Mouse (Mus musculus) layer of hippocampus, postnatal 36 days (tissue): ENCODE results near the gene Fto. TPM values are rescaled to one million over a fixed set of nuclear protein-coding genes. Genes with fewer than 3 reads are reported as not detected.
A peak's percentile ranks its signal among the peaks of the same experiment; 100 is the strongest.

Experiments
- DNase-seq, 2 experiments: peaks; one replicate each; pipeline ENCODE4 v3.0.0; 2022
- total RNA-seq, 2 experiments: library from RNA; stranded (reverse); gene quantifications; 2 replicates each; pipeline ENCODE4 v1.2.3; 2021

The Fto gene
- total RNA-seq, 2 experiments from 2014 or later: 136 to 140 TPM

DNA sequence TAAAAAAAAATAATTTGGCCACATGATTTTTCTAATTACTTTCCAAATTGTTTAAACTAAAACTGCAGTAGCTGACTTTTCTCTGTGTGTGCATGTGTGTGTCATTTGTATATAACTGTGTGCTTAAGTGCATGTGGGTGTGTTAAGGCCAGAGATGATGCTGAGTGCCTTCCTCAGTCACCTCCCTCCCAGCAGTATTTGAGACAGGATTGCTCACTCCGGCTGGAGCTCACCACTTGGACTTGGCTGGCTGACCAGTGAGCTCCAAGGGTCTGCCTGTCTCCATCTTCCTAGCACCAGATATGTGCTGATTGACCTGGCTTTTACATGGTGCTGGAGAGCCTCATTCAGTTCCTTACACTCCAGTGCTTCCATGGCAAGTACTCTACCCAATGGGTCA lies 144.7 kb downstream of the Fto start:
- no peak for DNase-seq

DNA sequence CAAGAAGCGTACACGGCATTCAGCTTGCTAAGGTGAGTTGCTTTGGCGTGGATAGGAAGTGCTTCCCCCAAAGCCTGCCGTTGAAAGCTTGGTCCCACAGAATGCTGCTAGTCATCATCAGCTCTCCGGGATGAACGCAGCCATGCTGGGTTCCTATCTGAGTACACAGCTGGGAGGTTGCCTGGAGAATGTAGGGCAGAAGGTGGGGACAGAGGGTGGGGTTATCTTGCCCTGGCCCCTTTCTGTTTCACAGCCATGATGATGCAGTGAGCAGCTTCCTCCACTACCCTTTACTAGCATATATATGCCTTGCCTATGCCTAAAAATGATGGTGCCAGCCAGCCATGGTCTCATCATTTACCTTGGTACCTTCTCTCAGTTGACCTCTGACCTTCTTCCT lies 147.6 kb downstream of the Fto start:
- DNase-seq: no peak

DNA sequence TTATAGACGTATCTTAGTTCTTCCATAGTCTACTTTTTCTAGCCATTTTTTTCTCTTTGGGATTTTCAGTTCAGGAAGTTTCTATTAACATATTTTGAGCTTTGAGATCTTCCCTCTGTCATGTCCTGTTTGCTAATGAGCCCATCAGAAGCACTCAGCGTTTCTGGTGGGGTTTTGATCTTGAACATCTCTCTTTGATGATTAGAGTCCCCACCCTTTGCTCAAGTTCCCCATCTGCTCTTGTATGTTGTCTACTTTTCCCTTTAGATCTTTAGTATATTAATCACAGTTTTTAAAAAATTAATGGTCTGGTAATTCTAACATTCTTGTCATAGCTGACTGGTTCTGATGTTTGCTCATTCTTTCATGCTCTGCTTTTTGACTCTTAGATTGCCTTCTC lies 150.4 kb downstream of the Fto start:
- DNase-seq: no peak

DNA sequence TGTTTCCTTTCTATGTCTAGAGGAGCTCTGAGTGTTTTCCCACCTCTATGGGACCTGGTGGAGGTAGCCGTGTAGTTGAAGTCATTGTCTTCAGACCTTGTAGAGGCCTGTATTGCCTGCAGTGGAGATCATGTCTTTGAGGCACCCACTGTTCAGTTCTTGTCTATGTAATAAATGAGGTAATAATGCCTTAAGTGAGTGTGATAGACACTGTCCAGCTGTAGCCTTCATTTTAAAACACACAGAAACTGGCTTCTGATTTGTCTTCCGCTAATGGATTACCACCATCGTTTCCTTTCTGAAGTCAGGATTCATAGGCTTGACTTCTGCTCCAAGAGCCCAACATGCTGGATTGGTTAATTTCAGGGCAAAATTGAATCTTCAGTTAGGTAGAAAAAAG lies 154.1 kb downstream of the Fto start:
- DNase-seq: no peak

DNA sequence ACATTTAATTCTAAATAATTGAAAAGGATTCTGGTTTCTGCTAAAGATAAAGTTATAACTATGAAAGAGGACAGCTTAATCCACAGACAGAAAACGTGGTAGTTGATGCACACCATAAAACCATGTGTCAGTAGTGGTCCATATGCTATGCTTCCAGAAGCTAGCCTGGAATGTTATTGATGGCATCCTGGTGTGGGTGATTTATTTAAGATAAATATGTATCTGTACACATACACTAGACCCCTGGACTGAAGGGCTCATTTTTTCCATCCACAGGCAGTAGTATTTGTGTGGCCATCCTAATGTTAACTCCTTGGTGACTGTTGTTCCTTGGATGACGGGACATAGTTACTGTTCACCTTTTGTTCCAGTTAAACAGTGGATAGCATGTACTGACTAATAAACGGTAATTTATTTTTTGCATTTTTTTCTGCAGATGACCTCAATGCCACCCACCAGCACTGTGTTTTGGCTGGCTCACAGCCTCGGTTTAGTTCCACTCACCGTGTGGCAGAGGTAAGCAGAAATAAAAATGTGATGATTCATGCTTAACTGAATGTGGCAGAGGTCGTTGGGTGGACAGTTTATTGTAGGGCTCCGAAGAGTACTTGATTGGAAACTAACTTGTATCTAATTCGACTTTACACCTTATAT lies 154.7 kb downstream of the Fto start:
- no peak for DNase-seq

DNA sequence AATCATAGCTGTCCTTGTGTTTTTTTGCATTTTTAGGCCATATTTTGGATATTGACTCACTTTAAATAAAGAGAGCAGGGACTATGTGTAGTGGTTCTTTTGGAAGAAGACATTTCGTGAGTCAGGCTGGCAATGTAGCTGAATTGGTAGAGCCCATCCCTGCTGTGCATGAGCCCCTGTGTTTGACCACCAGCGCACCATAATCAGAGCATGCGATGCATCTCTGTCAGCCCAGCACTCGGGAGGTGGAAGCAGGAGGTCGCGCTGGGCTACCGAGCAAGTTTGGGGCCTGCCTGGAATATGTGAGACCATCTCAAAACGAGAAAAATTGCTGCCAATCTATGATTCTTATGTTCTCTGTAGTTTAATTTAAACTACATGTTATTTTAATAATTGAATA lies 156.1 kb downstream of the Fto start:
- DNase-seq: no peak

DNA sequence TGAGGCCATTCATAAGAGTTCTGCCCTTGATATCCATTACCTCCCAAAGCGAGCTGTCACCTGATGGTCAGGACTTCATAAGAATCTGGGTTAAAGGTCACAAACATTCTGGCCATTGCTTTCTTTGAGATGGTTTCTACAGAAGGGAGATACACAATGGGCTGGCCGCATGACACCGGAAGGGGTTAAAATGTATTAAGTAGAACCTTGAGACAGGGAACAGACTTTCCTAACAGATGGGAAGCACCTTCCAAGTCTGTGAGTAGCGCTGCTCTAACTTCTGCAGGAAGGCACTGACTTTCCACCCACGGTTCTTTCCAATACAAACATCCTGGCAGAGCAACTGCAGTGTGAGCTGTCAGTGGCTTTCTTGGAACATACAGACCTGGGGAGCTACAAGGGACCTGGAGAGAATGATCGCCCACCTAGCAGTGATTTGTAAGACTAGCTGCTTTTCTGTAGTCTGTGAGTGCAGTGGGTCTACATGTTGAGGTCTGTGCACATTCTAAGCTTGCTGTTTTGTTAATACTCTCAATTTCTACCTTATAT lies 161.5 kb downstream of the Fto start:
- no peak for DNase-seq

DNA sequence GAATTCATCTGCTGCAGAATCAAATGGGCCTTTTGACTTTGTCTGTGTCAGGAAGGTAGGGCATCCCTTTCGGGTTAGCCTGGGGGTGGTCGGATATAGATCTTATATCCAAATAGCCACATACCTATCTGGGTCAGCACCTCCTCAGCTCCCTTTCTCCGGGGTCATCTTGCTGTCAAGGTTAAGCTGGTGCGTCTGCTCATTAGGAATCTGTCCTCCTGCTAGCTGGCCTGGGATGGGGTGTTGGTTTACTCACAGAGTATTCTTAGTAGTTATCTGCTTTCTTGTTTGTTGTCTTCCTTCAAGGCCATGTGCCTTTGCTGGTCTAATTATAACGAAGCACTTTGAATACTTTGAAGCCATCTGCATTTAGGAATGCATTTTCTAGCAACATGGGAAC lies 163.7 kb downstream of the Fto start:
- no peak for DNase-seq

DNA sequence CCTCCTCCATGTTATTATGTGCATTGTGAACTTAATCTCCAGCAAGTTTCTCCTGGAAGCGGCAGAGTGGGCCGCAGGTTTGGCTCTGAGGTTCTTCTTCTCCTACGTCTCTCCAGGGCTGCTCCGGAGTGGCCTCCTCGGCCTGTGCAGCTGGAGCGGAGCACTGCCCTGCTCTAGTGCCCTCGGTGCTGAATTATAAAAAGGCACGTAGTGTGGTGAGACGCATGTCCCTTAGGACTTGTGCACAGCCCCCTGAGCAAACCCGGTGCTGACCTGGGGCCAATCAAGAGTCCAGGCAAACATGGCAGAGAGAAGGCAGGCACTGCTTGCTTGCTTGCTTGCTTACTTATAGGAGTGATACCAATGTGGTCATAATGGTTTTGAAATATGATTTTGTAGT lies 164.1 kb downstream of the Fto start:
- DNase-seq: no peak

DNA sequence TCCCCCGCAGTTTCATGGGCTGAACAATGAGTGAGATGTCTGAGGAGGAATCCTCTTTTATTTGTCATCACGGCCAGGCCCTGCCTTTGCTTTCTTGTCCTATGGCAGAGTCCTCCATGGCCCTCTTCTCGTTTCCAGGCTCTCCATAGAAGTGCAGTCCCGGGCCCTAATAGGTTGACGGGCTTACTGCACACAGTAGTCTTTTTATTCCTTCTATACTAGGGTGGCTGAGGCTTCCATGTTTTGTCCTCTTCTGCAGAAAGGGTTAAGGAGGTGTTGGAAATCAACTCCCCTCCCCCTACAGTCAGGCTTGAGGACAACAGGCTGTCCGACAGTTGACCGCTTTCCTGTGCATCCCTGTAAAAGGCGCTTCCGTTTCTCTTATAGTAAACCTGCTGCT lies 169.2 kb downstream of the Fto start:
- no peak for DNase-seq

DNA sequence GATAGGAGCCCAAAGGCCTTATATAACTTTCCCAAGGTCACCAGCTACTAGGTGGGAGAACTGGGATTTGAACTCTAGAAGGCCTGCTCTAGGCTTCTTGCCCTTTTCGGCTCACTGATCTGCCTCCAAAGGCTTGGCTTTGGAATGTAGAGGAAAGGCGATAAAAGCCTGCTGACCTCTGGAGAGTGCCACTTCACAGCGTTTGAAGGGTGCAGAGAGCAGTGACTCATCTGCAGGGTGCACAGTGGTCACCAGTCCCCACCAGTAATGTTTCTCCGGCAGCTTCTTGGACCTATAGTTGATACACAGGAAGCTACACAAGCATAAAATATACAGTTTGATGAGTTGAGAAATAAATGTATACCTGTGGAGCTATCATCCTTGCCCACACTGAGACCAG lies 173.1 kb downstream of the Fto start:
- DNase-seq: no peak

DNA sequence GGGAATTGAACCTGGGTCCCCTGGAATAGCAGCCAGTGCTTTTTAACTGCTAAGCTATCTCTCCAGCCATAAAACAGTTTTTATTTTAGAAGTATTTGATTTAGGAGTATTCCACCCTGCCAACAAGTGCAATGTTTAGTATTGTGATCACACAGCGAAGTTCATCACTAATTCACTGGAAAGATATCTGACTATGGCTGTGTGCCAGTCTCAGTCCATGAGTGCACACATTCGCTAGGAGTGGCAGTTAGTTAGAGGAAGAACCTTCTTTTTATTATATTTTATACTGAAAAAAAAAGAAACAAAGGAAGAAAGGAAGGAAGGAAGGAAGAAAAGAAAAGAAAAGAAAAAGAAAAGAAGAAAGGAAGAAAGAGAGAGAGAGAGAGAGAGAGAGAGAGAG lies 174.1 kb downstream of the Fto start:
- DNase-seq: no peak

DNA sequence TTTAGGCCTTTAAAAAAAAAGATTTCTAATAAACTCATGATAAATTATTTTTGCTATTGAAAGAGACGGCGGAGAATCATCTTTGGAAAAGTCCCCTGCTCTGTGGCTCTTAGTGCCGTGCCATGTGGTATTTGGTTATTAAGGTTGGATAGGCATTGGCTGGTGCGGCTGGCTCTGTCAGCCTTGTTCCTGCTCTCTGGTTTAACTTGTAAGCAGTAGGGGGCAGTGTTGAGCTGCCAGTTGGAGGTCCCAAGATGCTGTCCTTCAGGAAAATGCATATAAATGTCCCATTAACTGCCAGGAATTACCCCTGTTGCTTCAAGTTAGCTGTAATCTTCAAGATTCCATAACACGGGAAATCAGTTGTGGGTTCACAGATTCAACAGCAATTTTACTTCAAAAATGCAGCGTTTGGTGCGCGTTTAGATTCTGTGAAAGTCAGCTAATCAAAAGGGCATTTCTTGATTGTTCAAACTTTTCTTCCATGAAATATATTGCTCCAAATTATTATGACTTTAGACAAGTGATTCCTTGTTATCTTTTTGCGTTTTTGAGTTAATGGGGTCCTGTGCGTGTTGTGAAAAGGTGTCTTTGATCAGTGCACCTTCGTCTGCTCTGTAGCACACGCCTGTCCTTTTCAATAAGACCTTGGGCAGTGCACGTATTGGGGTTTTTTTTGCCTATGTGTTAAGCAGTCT lies 174.9 kb downstream of the Fto start:
- peak; percentile 33 to 69 for DNase-seq

DNA sequence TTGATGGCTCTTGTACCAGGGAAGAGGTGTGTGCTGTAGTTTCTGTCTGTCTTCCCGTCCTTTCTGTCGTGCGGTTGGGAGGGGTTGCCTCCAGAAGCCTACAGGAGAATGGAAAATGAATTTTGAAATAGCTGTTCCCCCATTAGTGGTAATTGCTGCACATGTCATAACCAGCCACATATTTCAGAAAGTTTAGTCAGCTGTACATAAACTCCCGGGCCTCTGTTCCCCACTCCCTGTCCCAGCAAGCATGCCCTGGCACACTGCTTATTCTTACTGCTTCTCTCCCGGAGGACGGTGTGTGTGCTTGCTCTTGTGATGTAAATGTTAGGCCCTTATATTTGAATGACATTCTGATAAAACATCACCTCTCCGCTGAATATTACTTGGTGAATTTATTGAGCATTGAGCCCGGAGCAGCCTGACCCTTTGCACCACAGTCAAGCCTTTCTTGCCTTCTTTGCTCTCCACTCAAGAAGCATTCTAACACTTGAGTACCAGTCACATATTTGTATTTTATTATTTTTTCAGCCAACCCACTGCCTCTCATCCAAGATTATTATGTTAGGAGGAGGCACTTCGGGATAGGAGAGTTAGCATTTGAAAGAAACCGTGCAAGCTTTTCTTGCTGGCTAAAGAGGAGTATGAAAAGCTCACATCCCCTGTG lies 175.6 kb downstream of the Fto start:
- DNase-seq: no peak

DNA sequence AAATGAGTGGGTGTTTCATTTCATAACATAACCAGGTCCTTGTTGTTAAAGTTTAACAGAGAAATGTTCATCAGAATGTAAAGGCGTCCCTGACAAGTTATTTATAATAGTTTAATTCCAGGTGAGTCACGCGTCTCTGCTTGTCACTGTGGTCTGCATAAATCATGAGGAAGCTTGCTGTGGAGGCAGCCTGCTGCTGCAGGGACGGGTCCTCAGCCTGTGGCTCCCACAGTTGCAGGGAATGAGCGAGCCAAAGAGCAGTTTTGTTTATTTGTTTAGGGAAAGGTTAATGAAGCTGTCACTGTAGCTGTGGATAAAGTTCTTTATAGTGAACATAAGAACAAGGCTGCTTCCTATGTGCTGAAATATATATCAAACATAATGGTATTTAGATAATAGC lies 176.7 kb downstream of the Fto start:
- no peak for DNase-seq

DNA sequence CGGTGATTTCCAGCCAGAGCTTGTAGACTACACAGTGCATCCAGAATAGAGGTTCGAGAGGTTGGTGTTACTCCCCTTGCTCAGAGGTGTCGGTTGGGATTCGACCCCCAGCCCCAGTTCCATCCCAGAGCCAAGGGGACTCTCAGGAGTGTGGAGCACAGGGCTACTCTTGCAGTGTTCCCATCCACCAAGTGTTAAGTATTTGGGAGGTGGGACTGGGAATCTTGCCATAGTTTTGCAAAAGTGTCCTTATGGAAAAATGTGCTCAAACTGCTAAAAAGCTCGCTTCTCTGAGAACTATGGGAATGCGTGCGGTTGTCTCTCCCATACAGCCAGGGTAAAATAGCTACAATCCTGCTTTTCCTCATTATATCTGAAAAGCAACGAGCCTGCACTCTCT lies 180.0 kb downstream of the Fto start:
- no peak for DNase-seq

DNA sequence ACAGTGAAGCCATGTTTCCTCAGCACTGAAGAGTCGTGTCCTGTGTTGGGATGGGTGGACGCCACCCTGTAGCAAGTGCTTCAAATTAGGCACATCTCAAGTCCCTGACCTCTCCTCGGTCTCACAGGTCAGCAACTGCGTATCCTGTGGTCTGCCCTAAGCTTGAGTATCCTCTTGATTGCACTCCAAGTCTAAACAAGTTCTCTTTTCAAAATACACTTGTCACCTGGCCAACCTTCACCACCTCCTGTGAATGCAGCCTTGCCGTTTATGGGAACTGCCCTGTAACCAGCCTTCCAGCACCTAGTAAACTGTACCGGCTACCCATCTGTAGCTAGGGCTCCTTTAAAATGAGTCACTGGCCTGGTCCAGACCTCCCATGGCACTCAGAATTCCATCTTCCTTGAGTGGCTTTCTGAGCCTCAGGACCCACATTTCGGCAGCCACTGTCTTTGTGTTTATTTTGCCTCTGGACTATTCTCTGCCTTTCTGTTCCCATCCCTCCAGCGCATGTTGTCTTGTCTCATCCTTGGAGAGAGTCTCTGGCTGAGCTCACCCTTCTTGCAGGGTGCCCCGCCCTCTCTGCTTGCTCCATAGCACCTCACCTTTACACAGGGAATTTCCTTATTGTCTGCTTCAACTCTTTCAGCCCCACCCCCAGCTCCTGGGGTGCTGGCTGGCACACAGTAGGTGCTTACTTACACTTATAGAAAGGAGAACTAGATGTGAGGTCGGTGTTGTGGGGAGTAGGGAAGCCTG lies 181.4 kb downstream of the Fto start:
- DNase-seq: no peak

DNA sequence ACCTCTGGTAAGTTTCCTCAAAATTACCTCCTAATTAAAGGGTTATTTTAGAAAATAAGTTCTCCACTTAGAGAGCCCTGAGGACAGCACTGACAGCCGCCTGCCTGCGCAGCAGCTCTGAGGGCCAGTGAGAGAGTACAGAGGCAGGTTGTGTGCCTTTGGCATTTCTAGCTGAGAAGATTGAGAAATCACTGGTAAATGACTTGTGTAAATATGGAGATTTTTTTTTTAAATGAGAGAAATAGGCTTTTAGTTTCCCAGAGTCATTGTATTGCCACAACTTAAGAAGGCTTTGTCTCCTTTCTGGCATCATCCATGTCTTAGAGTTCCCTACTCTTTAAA lies 181.9 kb downstream of the Fto start:
- no peak for DNase-seq

DNA sequence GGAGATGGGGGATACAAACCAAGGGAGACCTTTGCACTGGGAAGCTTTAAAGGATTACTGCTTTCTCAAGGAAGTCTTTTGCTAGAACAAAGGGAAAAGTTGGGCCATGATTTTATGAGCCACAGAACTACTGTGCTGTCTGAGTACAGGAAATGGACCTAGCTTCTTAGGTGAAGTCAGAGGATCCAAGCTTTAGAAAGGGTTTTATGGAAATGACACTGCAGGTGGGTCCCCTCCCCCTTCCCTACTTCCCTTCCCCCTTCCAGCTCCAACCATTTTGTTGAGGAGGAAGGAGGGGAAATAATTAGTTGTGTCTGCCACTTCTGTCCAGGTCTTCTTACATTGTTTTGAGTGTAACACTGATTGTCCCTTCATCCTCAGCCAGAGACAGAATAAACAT lies 182.7 kb downstream of the Fto start:
- DNase-seq: no peak

DNA sequence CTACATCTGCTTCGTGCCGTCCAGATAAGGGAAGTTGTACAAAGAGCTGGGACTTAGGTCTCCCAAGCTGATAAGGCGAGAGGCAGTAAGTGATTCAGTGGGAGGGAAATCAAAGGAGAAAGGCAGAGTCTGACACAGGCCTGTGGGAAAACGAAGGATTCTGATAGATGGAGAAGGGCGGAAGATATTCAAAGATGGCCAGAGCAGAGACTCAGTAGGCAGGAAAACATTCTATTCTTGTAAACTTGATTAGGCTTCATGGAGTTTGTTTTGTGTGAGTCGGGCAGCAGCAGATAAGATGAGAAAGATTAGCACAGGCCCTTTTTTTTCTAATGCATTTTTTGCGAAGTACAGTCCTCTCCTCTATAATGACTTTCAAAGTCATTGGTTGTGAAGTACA lies 183.6 kb downstream of the Fto start:
- DNase-seq: no peak

DNA sequence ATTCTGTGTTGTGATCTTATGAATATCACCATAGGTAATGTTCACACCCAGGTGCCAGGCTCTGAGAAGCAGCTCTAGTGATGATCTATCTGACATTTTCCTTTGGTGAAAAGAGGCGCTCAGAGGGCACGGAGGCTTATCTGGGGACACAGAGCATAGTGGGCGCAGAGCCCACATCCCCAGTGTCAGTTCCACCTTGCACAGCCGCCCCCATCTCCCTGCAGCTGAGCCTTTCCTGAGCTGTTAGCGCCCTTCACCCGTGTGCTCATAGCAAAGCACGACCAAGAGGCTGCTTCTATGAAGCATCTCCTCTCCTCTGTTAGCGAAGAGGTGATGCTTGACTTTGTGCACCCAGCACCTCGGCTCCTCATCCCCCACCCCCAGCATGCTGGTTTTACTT lies 185.3 kb downstream of the Fto start:
- DNase-seq: no peak

DNA sequence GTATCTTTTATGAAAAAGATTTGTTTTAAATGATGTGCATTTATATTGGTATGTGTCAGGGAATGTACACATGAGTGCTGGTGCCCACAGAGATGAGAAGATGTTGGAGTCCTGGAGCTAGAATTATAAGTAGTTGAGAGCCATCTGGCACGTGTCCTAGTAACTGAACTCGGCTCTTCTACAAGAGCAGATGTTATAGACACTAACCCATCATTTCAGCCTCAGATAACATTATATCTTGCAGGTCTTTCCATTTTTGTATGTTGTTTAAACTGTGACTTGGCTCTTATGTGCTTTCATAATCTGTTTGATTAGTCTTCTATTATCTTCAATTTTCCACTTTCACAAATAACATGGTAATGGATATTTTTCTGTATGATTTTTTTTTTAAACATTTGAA lies 186.0 kb downstream of the Fto start:
- no peak for DNase-seq

DNA sequence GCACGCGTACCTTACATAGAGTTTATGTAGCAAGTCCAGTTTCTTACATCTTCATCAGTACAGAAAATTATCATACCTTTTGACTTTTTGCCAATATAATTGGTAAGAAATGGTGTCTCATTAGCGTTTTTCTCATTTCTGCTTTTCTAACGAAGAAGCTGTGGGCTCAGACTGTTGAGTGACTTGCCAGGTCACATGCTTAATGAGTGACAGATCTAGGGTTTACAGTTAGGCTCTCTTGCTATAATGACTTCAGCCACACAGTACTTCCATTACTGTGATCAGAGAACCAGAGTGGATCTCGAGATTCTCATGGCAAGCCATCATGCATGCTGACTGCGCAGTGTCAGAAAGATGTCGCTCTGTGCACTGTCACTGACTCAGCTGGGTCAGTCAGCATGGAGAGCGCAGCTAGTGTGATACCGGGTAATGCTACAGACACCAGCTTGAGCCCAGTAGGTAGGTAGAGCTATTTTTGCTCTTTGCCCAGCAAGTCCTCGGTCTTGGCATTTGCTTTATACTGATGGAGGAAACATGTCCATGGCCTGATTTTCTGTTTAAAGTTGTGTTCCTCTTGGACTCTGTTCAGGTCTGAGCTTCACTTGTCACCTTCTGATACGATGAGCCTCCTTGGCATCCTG lies 188.8 kb downstream of the Fto start:
- no peak for DNase-seq
